Mouse (Mus musculus) neutrophil, adult 5-6 weeks (primary cell): Measurements from ENCODE around the gene Prr19. TPM values are rescaled to one million over a fixed set of nuclear protein-coding genes. Genes with fewer than 3 reads are reported as not detected.
"Not testable (repeated sequence)": the region's sequence is repeated elsewhere in the genome, so short reads cannot be mapped to it uniquely, and the experiment has no call there.

Experiments
- ATAC-seq: fragments of 151-379, 151-347 bp; 2 replicates; pipeline ENCODE4 v1.8.0; 2017; ENCODE audit warnings: mild to moderate bottlenecking, moderate TSS enrichment; ENCODE audit not compliant: insufficient number of reproducible peaks, poor library complexity, low FRiP score, severe bottlenecking; ENCODE audit errors: extremely low read depth
- total RNA-seq: library from RNA; stranded (forward); fragments of 200-1000 nt; gene quantifications from 2 replicates; pipeline ENCODE4 v1.2.3, GENCODE M21; 2017

Prr19 gene
- not detected in 2 replicates for total RNA-seq

- no peak for ATAC-seq
Measured at GRCm38 (mm10) chr7:25301063-25301462, at the start of gene Prr19. Gene Prr19 (plus strand): TSS chr7:25301411.

DNA sequence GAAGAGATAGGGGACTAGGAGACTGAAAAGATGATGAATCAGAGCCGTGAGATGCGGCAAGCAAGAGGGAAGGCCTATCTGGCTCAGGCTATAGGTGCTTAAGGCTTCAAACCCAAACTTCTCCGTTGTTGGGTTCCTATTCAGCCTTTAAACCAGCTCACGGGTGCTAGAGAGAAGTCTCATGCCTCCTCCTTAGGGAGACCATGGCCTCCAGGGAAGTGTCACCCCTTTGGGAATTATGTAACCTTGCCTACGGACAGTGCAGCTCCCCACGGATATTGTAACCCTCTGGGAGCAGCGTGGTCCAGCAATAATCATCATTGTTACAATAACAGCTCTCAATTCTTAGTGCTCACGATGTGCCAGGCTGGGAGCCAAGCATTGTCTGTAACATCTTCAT, 49.4 kb upstream of the Prr19 start:
- no peak for ATAC-seq

DNA sequence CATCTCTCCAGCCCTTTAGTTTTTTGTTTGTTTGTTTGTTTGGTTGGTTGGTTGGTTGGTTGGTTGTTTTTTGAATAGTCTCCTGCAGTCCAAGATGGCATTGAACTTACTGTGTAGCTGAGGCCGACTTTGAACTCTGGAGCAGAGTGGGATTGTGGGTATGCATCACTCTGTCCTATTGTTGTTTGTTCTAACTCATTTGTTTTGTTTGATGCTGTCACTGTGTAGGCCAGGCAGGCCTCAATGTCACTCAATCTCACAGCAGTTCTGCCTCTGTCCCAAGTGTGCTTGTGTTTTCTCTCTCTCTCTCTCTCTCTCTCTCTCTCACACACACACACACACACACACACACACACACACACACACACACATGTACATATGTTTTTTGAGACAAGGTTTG, 39.3 kb upstream of the Prr19 start:
- ATAC-seq: no peak

- ATAC-seq: no peak
Measured at GRCm38 (mm10) chr7:25263968-25264870, 37.0 kb upstream of the Prr19 start.

DNA sequence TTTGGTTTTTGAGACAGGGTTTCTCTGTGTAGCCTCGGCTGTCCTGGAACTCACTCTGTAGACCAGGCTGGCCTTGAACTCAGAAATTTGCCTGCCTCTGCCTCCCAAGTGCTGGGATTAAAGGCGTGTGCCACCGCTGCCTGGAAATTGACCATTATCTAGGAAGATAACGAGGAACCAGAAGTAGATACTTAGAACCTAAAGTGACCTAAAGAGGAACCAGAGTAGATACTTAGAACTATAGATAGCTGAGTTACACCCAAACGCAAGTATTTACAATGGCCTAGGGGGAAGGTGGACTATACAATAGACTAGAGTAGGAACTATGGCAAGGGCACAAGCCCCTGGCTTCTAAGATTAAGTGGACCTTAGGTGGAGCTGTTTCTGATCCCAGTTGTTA, 35.5 kb upstream of the Prr19 start:
- not testable (repeated sequence) for ATAC-seq

DNA sequence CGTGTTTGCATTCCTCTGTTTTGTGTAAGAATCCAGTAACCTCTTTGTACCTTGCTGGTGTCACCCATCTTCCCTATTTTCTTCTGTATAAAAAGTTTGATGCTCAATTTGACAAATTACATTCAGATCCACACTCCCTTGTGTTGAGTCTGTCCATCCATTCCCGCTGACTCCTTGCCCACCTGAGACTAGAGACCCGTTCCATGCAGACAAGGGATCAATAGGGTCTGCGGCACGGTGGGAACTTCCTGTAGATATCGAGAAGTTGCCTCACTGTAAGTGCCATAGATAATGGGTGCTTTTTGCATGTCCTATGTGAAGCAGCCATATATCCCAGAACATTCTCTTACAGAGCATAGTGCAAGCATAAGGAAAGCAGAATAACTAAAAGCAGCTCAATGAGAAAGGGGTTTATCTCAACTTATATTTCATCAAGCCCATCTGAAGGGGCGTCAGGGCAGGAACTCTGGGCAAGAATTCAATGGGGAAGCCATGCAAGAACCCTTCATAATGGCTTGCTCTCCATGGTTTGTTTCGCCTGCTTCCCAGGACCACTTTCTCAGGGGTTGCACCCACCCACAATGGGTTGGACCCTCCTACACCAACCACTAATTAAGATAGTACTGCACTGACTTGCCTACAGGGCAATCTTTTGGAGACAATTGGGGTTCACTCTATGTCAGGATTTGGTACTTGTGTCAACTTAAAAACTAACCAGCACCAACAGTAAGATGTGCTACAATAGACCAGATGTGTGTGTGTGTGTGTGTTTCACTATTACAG, 34.8 kb upstream of the Prr19 start:
- ATAC-seq: no peak

GRCm38 (mm10) chr7:25267301-25267750, 33.9 kb upstream of the Prr19 start, which contains the start of gene Cic:
Gene Cic (plus strand): TSS chr7:25267704.
- peak; percentile 65 for ATAC-seq

DNA sequence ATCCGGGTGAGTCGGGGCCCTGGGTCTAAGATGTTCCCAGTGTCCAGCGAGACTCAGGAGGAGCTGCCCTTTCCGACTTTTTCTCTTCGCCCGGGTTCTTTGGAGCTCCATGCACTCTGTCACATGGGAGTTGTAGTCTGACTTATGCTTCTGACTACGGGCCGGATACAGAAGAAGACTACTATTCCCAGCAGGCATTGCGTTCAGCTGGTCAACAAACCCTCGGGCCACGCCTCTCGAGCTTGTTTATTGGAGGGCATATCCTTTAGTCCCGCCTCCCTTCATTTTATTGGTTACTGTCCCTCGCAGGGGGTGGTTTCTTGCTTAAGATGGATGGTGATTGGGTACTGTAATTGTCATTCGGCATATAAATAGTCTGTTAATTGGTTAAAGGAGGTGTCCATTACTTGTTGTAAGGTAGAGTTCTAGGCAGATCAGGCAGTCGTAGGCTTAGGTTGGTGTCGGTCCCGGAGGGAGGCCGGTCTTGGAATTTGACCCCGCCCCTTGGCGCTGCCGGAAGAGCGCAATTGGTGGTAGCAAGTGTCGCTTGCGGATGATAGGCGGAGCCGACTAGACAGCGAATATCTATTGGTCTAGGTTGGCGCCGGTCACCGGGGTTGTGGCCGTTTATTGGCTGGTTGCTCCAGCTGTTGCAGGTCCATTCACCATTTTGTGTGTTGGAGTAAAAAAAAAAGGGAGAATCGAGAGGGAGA, 33.3 kb upstream of the Prr19 start:
- peak; percentile 75 for ATAC-seq

GRCm38 (mm10) chr7:25268588-25268987, 32.6 kb upstream of the Prr19 start:
- no peak for ATAC-seq

DNA sequence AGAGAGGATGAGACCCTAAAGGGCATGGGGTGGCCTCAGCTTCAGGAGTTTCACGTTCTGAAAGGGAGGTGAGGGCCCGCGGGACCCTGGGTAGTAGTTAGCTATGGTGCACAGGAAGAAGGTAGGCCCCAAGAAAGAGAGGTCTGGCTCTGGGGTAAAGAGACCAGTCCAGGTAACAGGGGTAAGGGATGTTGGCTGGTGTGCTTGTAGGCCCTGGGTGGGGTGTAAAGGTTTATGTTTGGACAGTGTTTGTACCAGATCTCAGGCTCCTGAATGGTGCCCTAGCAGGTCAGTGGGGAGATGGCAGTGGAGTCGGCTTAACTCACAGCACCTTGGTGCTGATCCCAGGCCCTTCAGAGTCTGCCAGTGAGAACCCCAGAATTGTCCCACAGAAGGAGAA, 32.2 kb upstream of the Prr19 start:
- no peak for ATAC-seq

GRCm38 (mm10) chr7:25269545-25270271, 31.5 kb upstream of the Prr19 start:
- ATAC-seq: no peak

GRCm38 (mm10) chr7:25270652-25271633, 30.3 kb upstream of the Prr19 start:
- no peak for ATAC-seq

GRCm38 (mm10) chr7:25271651-25272444, 29.4 kb upstream of the Prr19 start:
- ATAC-seq: no peak

GRCm38 (mm10) chr7:25272445-25273258, 28.6 kb upstream of the Prr19 start:
- ATAC-seq: no peak

DNA sequence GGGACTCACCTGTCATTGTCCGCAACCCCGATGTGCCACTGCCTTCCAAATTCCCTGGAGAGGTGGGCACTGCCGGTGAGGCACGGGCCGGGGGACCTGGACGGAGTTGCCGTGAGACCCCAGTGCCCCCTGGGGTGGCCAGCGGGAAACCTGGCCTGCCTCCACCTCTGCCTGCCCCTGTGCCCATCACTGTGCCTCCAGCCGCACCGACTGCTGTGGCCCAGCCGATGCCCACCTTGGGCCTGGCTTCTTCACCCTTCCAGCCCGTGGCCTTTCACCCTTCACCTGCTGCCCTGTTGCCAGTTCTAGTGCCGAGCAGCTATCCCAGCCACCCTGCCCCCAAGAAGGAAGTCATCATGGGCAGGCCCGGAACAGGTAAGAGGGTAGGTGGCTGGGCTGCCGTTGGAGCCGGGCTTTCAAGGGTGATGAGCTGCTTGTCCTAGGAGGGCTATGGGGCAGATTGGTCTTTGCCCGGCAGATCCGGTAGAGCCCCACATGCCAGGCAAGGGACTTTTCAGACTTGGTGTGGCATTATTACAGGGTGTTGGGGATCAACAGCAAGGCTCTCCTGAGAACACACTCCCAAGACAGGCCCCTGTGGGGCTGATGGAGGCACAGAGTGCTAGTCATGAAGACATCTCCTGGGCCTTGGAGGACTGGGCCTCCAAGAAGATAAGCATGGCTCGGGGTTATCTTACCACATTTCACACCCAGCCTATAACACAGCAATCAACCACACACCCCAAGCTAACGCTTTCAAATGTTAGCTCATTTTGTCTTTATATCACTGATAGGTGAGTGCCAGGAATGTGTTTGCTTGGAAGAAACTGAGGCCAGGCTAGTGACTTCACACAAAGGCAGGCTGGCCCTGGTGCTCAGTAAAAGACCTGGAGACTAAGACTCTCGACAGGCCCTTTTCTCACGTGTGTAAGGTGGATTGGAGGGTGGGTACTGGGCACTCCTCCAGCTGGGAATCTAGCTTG, 27.7 kb upstream of the Prr19 start:
- no peak for ATAC-seq
